Mouse (Mus musculus) midbrain, embryonic 11.5 days (tissue): ENCODE data around the gene Sox21. TPM values are rescaled to one million over a fixed set of nuclear protein-coding genes. Genes with fewer than 3 reads are reported as not detected.

ENCODE experiments used
- ATAC-seq: fragments of 200-750 bp; cut with Nextera tagmentation; 2 replicates; pipeline ENCODE4 v1.8.0; 2017; ENCODE audit warnings: moderate TSS enrichment, moderate library complexity; ENCODE audit not compliant: low FRiP score
- DNase-seq: peaks from one replicate; pipeline ENCODE4 v3.0.0; 2015; ENCODE audit warnings: low spot score; ENCODE audit errors: missing footprints
- H3K27ac ChIP-seq: fragments of 300-500 bp; sonication (generic); 2 replicates; pipeline ENCODE4 v1.5.1; 2014; ENCODE audit warnings: low read depth, low read length
- H3K27me3 ChIP-seq: fragments of 300-500 bp; sonication (generic); 2 replicates; pipeline ENCODE4 v1.6.1; 2014; ENCODE audit warnings: mild to moderate bottlenecking, low read length, moderate library complexity, mixed read lengths; ENCODE audit not compliant: control insufficient read depth, insufficient read depth
- H3K36me3 ChIP-seq: fragments of 300-500 bp; sonication (generic); 2 replicates; pipeline ENCODE4 v1.6.1; 2014; ENCODE audit warnings: mild to moderate bottlenecking, low read length, moderate library complexity, mixed read lengths; ENCODE audit not compliant: control insufficient read depth, insufficient read depth
- H3K4me1 ChIP-seq: fragments of 300-500 bp; sonication (generic); 2 replicates; pipeline ENCODE4 v1.6.1; 2014; ENCODE audit warnings: low read length; ENCODE audit not compliant: control insufficient read depth, insufficient read depth
- H3K4me2 ChIP-seq: fragments of 300-500 bp; sonication (generic); 2 replicates; pipeline ENCODE4 v1.6.1; 2014; ENCODE audit warnings: mild to moderate bottlenecking, moderate library complexity
- H3K4me3 ChIP-seq: fragments of 300-500 bp; sonication (generic); 2 replicates; pipeline ENCODE4 v1.5.1; 2014; ENCODE audit warnings: low read depth, low read length
- H3K9ac ChIP-seq: fragments of 300-500 bp; sonication (generic); 2 replicates; pipeline ENCODE4 v1.6.1; 2014; ENCODE audit warnings: low read length
- H3K9me3 ChIP-seq: fragments of 300-500 bp; sonication (generic); 2 replicates; pipeline ENCODE4 v1.6.1; 2016; ENCODE audit warnings: low read length; ENCODE audit not compliant: control insufficient read depth
- whole genome bisulfite sequencing: fragments of 180-500 bp; shearing (Covaris S2); extraction: QIAGEN DNeasy Blood & Tissue Kit; methylation state at CpG from one replicate; pipeline ENCODE4 v1.1.7; 2014; 5-methylcytosine and 5-hydroxymethylcytosine counted together
- polyA plus RNA-seq: library from polyadenylated mRNA; unstranded; fragments of >200 nt; fragmentation: Nextera tagmentation; extraction: Ambion mirVana; gene quantifications from 2 replicates; pipeline ENCODE4 v1.2.1, GENCODE M21; 2014

Sox21 gene
- polyA plus RNA-seq, 1 experiment from 2014 or later, result 24.5 TPM

GRCm38 (mm10) chr14:118232381-118232970 lies 4.4 kb downstream of the Sox21 start:
- H3K27ac ChIP-seq, result peak overlapping the region; percentile 52
- H3K9ac ChIP-seq, result peak overlapping the region; percentile 70

GRCm38 (mm10) chr14:118226471-118227155 lies 10.2 kb downstream of the Sox21 start:
- Histone ChIP-seq H3K36me3 (no peaks in the 10 kb centered on the region), H3K4me3 (peak overlapping the region; percentile 8), H3K4me2 (peak overlapping the region; percentile 39), H3K4me1 (peaks cover 52% of the 10 kb centered on the region), H3K27me3 (peaks cover 41% of the 10 kb centered on the region), H3K9me3 (no peaks in the 10 kb centered on the region), H3K9ac (peak overlapping the region; percentile 21; the same call in 1 of the 2 replicates), H3K27ac (no peak overlapping the region)
- ATAC-seq, result no peak
- WGBS, result 0% methylated on average over 19 of the region's 21 CpGs
- DNase-seq, result peak; percentile 97

More at GRCm38 (mm10) chr14:118232381-118232970, 4.4 kb downstream of the Sox21 start:
- Histone ChIP-seq H3K4me2 (peak overlapping the region; percentile 69), H3K4me1 (peaks cover 31% of the 10 kb centered on the region), H3K27me3 (peaks cover 17% of the 10 kb centered on the region), H3K4me3 (peak overlapping the region; percentile 35), H3K9me3 (no peaks in the 10 kb centered on the region), H3K36me3 (no peaks in the 10 kb centered on the region)
- DNase-seq (peak; percentile 96), ATAC-seq (no peak)
- WGBS, result 0% methylated on average over 8 of the region's 8 CpGs

GRCm38 (mm10) chr14:118225911-118226310 lies 10.9 kb downstream of the Sox21 start:
- Histone ChIP-seq H3K4me3 (peak overlapping the region; percentile 8), H3K4me1 (peaks cover 50% of the 10 kb centered on the region), H3K27me3 (peaks cover 41% of the 10 kb centered on the region), H3K9ac (peak overlapping the region; percentile 28), H3K36me3 (no peaks in the 10 kb centered on the region), H3K4me2 (peak overlapping the region; percentile 39), H3K27ac (no peak overlapping the region), H3K9me3 (no peaks in the 10 kb centered on the region)
- DNase-seq (peak; percentile 97), ATAC-seq (peak; percentile 48)
- WGBS, result under 1% methylated on average over 21 of the region's 21 CpGs

- Histone ChIP-seq H3K4me1 (peaks cover 50% of the 10 kb centered on the region), H3K36me3 (no peaks in the 10 kb centered on the region), H3K9ac (peak overlapping the region; percentile 28), H3K27ac (no peak overlapping the region), H3K4me3 (peak overlapping the region; percentile 8; the same call in 1 of the 2 replicates), H3K4me2 (peak overlapping the region; percentile 39), H3K9me3 (no peaks in the 10 kb centered on the region), H3K27me3 (peaks cover 41% of the 10 kb centered on the region)
- DNase-seq (peak; percentile 94), ATAC-seq (no peak)
- 15% methylated on average over 16 of the region's 16 CpGs for WGBS
Measured at GRCm38 (mm10) chr14:118225061-118225743, 11.6 kb downstream of the Sox21 start.

GRCm38 (mm10) chr14:118220885-118221284 lies 15.9 kb downstream of the Sox21 start:
- Histone ChIP-seq H3K4me2 (no peak overlapping the region), H3K9ac (no peak overlapping the region), H3K36me3 (no peaks in the 10 kb centered on the region), H3K4me3 (no peak overlapping the region), H3K9me3 (no peaks in the 10 kb centered on the region), H3K27me3 (peaks cover 23% of the 10 kb centered on the region), H3K4me1 (peaks cover 14% of the 10 kb centered on the region), H3K27ac (no peak overlapping the region)
- WGBS, result 93% methylated on average over 1 of the region's 1 CpGs
- ATAC-seq (no peak), DNase-seq (no peak)

GRCm38 (mm10) chr14:118216826-118217225 lies 20.0 kb downstream of the Sox21 start:
- DNase-seq, result no peak
- ATAC-seq, result no peak
- H3K9me3 ChIP-seq, result no peaks in the 10 kb centered on the region
- no peak overlapping the region for H3K9ac ChIP-seq
- H3K27me3 ChIP-seq, result no peaks in the 10 kb centered on the region; the same call in 1 of the 2 replicates
- no peak overlapping the region for H3K4me2 ChIP-seq
- H3K4me3 ChIP-seq, result no peak overlapping the region
- H3K36me3 ChIP-seq, result no peaks in the 10 kb centered on the region
- 93% methylated on average over 8 of the region's 8 CpGs for WGBS
- H3K4me1 ChIP-seq, result no peaks in the 10 kb centered on the region
- no peak overlapping the region for H3K27ac ChIP-seq

- 79% methylated on average over 15 of the region's 15 CpGs for WGBS
- Histone ChIP-seq H3K4me2 (no peak overlapping the region), H3K9ac (no peak overlapping the region), H3K27me3 (no peaks in the 10 kb centered on the region; the same call in 1 of the 2 replicates), H3K4me3 (no peak overlapping the region), H3K4me1 (no peaks in the 10 kb centered on the region; the same call in 1 of the 2 replicates), H3K27ac (no peak overlapping the region), H3K9me3 (no peaks in the 10 kb centered on the region), H3K36me3 (no peaks in the 10 kb centered on the region)
- ATAC-seq, result no peak
- DNase-seq, result no peak
Measured at GRCm38 (mm10) chr14:118212188-118212804, 24.5 kb downstream of the Sox21 start.

- Histone ChIP-seq H3K4me3 (no peak overlapping the region), H3K4me2 (no peak overlapping the region), H3K27me3 (no peaks in the 10 kb centered on the region; the same call in none of the 2 replicates), H3K36me3 (no peaks in the 10 kb centered on the region), H3K9me3 (no peaks in the 10 kb centered on the region), H3K9ac (no peak overlapping the region), H3K27ac (no peak overlapping the region), H3K4me1 (no peaks in the 10 kb centered on the region; the same call in 1 of the 2 replicates)
- WGBS, result 8% methylated on average over 5 of the region's 5 CpGs
- DNase-seq, result peak; percentile 96
- ATAC-seq, result peak; percentile 78; the same call in 1 of the 2 replicates
Measured at GRCm38 (mm10) chr14:118209642-118210041, 27.2 kb downstream of the Sox21 start.
